Mouse (Mus musculus) liver, adult 2 months (tissue): ENCODE measurements at regions not wholly inside any gene's neighbourhood (a gene's known extent, or its start where the extent isn't known, plus 50 kb on each side); places are given as distances from the start of the nearest gene placed in this dataset.

Experiments
- CTCF ChIP-seq: fragments of 200-500 bp; IDR thresholded peaks from 2 replicates; pipeline ENCODE4 v1.5.1; 2011; ENCODE audit warnings: low read depth, low read length, control low read depth
- POLR2A ChIP-seq: fragments of 200-500 bp; IDR thresholded peaks from 2 replicates; pipeline ENCODE4 v1.6.1; 2011; ENCODE audit warnings: low read length, control low read depth; ENCODE audit not compliant: insufficient read depth; ENCODE audit errors: extremely low read depth

GRCm38 (mm10) chr7:58383401-58383800 is 272.6 kb upstream of the Atp10a start:
- TF ChIP-seq CTCF = no peak
- no peak for TF ChIP-seq POLR2A
